Mouse (Mus musculus) liver, postnatal 0 days (tissue): Measurements from ENCODE around the gene Phospho1.

Experiments used
- CTCF ChIP-seq: sonication (generic); IDR thresholded peaks from 2 replicates; pipeline ENCODE4 v1.5.1; 2016; ENCODE audit warnings: antibody characterized with exemption, low read depth
- EP300 ChIP-seq: IDR thresholded peaks from 2 replicates; pipeline ENCODE4 v1.6.1; 2016; ENCODE audit warnings: antibody characterized with exemption, low read depth, mild to moderate bottlenecking

GRCm38 (mm10) chr11:95794201-95794600, 30.1 kb upstream of the Phospho1 start:
- TF ChIP-seq CTCF (no peak), EP300 (no peak)
